Mouse (Mus musculus) erythroid progenitor cell, adult 5-6 weeks (primary cell): ENCODE measurements around the gene Prkce. TPM values are rescaled to one million over a fixed set of nuclear protein-coding genes. Genes with fewer than 3 reads are reported as not detected.

Experiments
- ATAC-seq: replicated peaks from 2 replicates; pipeline ENCODE4 v1.8.0; 2016; ENCODE audit warnings: moderate number of reproducible peaks, mild to moderate bottlenecking, moderate TSS enrichment, inconsistent platforms; ENCODE audit not compliant: poor library complexity, low FRiP score, severe bottlenecking
- total RNA-seq, 2 experiments: library from RNA; stranded (forward) in 1 of 2; stranded (reverse) in 1 of 2; fragments of 150-400 nt in 1 of 2; fragments of 186-747, 209-891 nt in 1 of 2; gene quantifications; 2 replicates each; pipeline versions ENCODE4 v1.2.3 to v1.2.4; 2015 to 2017; ENCODE audit warnings: low replicate concordance in 2 of 2

Gene Prkce
- total RNA-seq, 2 experiments from 2014 or later: 0.30 to 2.9 TPM

DNA sequence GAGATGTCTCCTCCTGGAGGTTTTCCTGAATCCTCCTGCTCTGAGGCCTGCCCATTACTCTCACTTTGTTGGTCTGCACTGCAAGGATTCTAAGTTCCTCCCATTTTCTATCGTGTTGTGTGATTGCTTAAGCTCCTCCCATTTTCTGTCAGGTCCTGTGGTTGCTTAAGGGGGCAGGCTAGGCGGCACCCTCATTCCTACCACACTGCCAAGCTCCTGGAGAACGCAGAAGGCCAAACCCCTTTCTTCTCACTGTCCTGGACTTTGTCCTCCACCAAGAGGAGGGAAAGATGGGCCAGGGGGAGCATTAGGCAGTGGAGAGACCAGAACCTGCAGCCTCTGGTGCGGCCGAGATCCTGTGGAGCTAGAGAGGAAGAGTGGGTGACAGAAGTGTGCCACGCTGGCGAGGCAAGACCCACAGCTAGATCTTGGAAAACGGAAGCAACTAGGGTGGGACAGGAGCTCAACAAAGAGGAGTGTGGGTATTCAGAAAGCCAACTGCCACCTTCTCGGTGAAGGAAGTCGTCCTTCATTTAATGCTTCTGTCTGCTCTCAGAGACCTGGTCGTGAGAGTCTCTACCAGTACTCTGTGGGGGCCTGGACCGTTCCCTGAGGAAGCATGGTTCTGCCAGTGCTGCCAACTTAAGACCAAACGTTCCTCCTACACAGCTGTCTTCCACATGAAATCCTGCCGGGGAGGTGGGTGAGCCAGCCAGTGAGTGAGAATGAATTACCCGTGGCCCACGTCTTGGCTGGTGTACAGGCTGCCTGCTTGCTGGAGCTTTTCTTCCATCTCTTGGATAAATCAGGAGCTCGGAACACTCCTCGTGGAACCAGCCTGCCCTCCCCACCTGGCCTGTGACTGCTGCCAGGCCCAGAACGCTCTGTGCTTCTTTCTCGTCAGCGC, 82.2 kb downstream of the Prkce start:
- ATAC-seq: no peak

DNA sequence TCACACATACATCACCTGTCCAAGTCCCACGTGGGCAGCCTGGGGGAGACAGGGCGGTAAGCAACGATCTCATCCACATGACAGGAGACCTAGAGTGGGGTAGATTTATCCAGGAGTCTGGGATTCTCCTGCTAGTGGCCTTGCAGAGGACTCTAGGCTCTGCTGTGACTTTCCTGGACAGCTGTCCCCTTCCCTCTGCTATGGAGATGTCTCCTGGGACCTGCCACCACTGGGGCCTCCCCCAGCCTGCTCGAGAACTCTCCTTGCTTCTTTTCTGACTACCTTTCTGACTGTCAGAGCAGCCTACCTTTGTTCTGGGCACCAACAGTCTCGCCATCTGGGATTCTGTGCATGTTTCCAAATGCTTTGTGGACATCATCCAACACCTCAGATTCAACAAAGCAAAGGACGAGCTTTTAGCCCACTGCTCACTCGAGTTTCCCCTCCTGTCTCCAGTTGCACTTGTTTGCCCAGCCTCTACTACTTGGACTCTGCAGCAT, 82.9 kb downstream of the Prkce start:
- no peak for ATAC-seq

DNA sequence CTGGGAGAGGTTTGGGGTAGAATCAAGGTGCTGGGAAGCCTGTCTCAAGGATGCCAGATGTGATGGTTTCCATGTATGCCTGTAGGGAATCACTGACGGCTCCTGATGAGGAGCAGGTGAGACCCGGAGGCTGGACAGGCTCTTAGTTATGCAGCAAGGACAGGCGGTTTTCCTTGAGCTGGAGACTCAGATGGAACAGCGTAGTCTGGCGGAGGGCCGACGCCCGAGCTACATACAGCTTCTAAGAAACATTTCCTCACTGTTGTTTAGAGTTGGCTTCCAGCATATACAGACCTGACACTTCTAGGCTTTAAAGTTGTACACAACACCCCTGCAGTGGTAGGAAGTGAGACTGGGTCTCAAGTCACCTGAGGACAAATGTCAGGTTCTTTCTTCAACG, 86.3 kb downstream of the Prkce start:
- ATAC-seq: no peak

DNA sequence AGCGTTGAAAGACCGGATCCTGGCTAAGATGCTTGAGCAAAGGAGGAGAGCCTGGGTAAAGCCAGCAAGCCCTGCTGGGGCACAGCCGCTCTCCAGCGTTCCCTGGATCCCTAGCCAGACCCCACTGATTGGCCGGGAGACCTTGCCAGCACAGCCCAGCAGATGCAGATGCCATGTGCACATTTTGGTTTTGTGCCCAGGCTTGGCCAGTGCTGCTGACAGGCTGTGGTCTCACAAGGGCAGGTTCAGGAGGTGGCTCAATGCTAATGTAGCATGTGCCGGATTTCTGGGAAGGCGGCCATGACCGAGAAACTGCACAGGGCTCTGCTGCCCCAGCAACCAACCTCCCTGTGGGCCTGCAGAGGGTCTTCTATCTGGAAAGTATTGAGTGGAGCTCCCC, 86.7 kb downstream of the Prkce start:
- ATAC-seq: no peak

DNA sequence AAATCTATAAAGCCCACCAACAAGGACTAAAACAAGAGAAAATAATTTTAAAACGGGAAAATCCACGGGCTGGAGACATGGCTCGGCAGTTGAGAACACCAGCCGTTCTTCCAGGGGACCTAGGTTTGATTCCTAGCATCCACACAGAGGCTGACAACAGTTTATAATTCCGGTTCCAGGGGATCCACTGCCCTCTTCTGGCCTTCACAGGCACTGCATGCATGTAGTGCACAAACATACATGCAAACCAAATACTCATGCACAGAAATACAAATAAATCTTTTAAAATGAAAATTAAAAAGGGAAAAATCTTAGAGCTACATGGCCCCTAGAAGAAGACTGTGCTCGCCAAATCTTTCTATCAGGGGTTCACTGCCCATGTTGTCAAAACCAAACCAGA, 87.4 kb downstream of the Prkce start:
- no peak for ATAC-seq

DNA sequence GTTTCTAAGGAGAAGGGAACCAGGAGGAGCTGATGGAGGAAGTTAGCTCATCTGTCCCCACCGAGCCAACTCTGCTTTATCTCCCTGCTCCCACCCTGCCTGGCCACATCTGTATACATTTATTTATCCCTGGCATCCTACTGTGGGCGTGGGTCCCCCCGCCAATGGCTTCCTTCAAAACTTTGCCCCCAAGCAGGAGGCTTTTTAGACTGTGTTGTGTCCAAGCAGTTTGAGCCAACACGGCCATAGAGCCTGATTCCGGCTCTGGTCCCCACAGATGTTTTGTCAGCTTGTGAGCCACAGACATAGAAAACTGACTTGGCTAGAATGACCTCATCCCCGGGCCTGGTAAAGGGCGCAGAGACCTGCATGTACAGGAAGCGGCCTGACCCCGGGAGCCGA, 89.1 kb downstream of the Prkce start:
- ATAC-seq: no peak

DNA sequence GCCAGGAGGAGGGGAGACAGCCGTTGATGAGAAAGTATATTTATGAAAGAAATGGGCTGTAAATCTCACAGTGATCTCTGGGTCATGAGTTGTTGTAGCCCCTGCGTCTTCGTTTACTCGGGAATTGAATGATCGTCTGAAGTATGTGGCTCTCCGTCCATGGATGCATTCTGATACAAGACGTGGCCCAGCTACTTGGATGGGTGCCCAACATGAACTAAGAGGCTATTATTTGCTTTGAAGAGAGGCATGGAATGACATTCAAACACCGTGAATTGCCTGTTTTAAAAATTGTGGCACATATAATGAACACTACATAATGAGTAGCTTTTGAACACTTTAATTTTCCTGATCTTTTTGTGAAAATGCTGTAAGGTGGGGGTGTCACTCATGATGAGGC, 93.5 kb downstream of the Prkce start:
- ATAC-seq: no peak

DNA sequence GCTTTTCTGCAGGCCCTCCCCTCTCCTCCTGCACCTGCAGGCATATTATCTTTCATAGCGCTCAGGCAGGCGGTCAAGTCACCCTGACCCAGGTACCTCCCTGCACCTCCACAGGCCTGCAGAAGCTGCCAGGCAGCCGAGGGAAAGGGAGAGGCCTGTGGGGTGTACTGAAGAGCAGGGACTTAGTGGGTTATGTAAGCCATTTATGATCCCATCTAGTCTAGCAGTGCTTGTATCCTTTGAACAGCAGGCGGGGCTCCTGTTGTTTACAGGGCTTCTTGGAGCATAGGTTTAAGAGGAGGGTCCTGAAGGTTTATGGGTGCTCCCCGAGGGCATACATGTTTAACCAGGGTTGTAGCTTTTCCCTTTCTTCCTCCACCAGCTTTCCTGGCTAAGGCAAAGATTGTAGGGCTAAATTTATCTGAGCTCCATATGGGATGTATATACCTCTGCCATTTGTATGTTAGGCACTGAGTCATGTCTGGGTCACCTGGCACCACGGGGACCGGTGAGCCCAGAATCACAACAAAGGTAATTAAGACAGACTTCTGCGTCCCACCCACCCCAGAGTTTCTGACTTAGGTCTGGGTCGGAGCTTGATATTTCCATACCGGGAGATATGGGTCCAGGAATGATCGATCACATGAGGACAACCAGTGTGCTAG, 96.5 kb downstream of the Prkce start:
- ATAC-seq: no peak

DNA sequence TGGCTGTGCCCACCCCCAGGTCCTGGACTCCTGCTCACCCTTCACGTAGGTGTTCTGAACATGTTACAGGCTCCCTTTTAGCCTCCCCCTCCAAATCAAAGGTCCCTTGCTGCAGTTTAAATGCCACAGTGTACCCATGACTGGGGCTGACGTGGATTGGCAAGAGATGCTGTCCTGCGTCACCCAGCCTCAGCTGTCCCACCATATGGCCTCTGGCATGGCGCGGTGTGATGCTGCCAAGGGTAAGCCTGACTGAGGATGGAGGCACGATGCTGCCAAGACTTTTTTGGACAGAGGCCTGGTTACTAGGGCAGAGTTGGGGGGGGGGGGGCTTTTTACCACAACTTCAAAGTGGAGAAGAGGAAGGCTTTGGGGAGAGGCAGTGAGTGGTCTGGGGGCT, 98.5 kb downstream of the Prkce start:
- ATAC-seq: no peak

DNA sequence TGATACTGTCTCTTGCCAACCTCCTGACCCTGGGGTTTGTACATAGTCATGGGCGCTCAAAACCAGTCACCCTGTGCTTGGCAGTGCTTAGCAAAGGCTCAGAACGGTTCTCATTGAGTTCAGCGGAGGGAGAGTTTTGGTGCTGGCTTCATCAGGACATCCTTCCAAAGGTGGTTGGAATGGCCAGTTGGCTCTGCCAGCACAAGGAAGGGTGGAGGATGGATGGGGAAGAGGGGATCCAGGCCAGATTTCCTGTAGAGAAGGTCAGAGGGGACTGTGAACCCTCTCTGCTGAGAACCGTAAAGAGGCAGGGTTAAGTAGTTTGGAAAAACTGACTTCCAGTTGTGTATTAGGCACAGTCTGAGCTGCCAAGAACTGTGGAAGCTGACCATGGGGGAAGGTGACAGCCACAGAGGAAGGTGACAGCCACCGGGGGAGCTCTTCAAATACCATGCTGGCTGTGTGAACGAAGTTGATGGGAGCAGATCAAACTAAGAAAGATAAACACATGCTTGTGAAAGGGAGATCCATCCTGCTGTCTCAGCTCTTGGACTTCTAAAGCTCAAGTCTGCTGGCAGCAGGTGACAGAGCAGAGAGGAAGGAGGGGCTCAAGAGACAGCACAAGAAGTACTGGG, 99.7 kb downstream of the Prkce start:
- ATAC-seq: no peak

DNA sequence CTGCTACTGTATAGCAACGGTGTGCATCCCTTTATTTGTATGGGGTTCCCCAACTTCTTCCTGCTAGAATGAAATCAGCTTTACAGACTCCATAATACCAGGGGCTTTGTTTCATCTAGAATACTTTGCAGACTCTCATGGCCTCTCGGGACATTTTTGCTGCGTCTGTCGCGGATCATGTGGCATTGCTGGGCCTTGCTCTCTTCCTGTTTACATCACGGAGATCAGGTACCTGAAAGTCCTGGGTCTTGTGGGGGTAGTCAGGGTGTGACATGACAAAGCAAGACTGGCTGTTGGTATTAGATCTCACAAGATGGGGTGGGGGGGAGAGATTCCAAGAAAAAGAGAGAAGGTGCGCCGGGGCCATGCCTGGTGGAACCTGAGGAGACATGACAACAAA, 102.1 kb downstream of the Prkce start:
- no peak for ATAC-seq

DNA sequence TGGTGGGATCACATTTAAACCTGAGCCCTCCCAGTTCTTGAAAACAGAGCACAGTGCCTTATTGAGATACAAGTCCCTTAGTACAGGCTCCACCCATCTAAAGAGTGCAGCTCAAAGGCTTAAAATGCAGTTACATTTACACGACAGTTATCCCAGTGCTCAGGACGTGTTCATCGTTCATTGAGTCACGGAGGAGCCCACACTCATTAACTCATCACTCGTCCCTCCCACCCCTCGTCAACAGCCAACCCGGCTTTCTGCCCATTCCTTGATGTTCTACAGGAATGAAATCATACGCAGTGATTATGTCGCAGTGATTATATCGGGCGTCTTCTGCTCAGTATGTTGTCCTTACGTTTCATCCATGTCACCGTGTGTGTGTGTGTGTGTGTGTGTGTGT, 102.9 kb downstream of the Prkce start:
- no peak for ATAC-seq

DNA sequence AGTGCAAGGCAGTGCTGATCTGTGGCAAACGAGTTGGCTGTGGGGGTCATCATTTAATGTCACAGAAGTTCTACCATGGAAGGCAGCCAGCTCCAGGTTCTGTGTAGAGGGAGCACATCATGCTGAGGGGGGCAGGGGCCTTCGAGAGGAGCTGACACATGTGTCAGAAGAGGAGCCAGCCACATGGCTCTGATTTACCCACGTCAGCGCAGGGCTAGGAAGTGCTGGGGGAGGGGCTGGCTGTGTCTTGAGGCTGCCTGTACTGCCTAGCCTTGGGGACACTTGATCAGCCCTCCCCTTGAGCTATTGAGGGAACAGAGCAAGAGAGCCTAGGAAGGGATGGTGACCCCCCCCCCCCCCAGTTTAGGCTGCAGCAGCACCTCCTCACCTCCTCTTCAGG, 103.7 kb downstream of the Prkce start:
- ATAC-seq: no peak

DNA sequence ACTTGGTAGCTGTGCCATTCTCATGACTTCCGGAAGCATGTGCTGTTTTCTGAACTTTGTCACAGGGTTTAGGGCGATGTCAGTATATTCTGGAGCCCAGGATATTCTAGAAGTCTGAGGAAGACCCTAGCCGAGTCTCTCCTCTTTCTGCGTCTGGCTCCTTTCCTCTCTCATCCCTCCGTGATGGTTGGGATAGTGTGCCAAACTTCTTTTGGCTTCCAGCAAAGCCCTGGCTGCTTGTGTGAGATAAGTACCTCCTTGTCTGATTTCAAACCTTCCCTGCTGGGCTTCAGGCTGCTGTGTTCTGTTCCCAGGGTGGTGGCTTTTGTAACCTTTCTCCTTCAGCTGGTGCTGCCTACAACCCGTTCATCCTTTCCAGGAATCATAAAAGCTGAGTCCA, 105.4 kb downstream of the Prkce start:
- ATAC-seq: no peak

DNA sequence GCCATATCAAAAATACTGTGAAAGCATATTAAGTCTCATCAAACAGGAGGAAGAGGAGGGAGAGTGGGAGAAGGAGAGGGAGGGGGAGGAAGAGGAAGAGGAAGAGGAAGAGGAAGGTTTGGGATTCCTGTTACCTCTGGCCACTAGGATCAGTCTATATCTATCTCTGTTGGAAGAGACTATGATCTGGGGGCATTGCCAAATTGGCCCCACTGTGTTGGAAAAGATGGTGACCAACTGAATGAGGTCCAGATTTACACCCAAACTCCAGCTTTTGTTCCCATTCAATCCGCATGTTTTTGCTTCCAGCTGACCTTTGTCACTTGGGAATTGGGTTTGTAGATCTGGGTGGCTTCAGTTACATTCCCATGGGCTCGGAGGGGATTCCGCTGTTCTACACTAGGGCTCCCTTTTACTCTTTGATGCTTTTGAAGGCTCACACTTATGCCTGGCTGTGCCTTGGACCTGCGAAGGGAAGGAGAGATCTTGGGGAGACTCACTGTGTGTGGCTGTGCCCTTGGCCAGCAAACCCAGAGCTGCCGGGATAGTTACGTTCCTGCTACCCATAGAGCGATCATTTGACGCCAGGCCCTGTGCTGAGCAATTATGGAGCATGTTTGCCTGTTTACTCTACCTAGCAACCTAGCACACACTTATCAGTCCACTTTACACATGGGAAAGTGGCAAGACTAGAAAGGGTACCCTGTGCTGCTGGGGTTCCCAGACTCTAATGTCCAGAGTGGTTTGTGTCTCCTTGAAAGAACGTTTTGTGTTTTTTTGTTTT, 106.2 kb downstream of the Prkce start:
- ATAC-seq: no peak

DNA sequence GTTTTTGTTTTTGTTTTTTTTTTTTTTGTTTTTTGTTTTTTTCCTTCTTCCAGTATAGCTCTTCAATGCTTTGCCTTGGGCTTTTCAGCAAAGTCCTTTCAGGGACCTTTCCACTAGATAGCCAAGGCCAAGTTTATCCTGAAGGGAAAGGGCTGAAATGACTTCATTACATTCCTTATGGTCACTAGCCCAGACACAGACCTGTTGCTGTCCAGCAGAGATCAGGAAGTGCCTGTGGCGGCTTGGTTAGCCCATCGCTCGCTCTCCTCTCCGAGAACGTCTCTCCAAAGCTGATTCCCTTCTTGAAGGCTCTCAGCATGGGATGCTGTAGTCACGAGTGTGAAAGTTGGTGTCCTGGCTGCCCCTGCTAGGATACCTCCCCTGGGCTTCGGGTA, 106.8 kb downstream of the Prkce start:
- ATAC-seq: no peak

DNA sequence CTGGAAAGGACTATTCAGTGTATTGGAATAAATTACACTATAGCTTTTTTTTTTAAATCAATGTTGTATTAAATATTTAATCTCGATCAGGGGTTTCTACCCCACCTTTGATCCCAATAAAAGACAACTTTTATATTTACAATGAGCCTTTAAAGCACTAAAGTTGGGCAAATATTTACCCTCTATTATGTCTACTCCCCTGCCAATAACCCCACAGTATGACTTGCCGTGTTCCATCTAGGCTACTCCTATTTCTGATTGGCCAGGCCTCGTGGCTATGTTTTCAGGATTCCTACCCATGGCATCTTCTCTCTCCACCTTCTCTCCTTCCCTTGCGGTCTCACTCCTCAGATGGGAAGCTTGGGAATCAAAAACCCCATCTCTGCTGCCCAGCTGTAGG, 108.8 kb downstream of the Prkce start:
- no peak for ATAC-seq

DNA sequence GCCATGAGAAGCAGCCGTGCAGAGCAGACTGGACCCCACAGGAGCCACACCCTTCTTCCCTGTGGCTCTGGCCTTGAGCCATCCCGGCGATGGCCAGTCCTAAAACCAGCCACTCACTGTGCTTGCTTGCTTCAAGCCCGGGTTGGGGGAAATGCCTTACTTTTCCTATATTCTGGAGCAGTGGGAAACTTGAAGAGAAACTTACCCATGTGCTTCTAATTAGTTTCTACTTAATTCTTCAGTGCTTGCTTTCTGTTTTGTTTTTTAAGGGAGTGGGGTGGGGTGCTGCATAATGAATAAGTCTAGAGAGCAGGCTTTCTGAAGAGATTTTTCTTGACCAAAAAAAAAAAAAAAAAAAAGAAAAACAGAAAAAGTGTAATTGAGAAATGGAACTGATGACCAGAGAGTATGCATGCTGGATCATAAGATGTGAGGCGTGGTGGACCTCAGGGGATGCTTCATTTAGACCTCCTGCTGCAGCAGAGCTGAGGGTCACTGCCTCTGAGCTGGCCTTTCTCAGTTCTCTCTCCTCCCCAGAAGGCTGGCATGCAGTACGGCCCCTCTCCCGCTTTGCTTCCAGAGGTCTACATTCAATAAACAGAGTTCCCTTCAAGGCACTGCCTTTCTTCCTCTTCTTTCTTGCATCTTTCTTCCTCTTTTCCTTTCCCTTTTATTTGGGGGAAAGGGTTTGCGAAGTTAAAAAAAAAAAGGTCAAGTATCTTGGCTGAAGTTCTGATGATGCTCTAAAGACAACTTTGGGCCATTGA, 109.6 kb downstream of the Prkce start:
- ATAC-seq: no peak

DNA sequence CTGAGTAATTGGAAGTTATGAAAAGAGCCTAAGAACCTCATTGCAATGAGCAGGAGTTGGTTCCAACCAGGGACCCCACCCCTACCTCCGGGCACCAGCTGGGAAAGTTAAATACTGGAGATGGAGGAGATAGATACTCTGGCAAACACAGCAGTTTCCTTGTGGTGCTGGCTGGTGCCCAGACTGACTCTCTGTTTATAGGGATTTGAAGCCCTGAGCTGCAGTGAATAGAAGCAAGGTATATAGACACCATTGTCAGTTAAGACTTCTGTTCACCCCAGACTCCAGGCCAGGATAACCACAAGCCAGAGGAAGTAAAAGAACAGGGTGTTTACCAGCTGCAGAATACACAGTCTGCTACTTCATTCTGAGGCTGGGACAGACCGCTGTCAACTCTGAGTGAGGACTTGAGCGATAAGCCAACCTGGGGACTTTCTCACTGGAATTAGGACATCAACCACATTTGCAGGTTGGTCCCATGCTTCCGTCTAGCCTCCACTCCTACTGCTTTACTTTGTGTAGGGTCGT, 110.5 kb downstream of the Prkce start:
- ATAC-seq: no peak
